Mouse (Mus musculus) lung, postnatal 25 days (tissue): ENCODE measurements around the gene Nme9.
A peak's percentile ranks its signal among the peaks of the same experiment; 100 is the strongest.

Source experiments
- DNase-seq: peaks from one replicate; pipeline ENCODE4 v3.0.0; 2022; ENCODE audit warnings: low spot score

The Nme9 gene

GRCm38 (mm10) chr9:99451161-99451560, at the start of gene Nme9:
TSS of gene Nme9 (plus strand) at chr9:99451475.
- no peak for DNase-seq

GRCm38 (mm10) chr9:99409280-99409679, 42.0 kb upstream of the Nme9 start:
- no peak for DNase-seq

- no peak for DNase-seq
Observed at GRCm38 (mm10) chr9:99411093-99411492, 40.2 kb upstream of the Nme9 start.

GRCm38 (mm10) chr9:99411785-99412184, 39.5 kb upstream of the Nme9 start:
- no peak for DNase-seq

- DNase-seq = no peak
Observed at GRCm38 (mm10) chr9:99416809-99417208, 34.5 kb upstream of the Nme9 start.

GRCm38 (mm10) chr9:99417288-99417846, 33.9 kb upstream of the Nme9 start:
- DNase-seq = peak; percentile 28

GRCm38 (mm10) chr9:99418377-99418776, 32.9 kb upstream of the Nme9 start:
- no peak for DNase-seq

- peak; percentile 28 for DNase-seq
Observed at GRCm38 (mm10) chr9:99419951-99420701, 31.1 kb upstream of the Nme9 start.

GRCm38 (mm10) chr9:99421914-99422313, 29.4 kb upstream of the Nme9 start:
- no peak for DNase-seq

- DNase-seq = no peak
Observed at GRCm38 (mm10) chr9:99423692-99424573, 27.3 kb upstream of the Nme9 start.

GRCm38 (mm10) chr9:99424574-99424863, 26.8 kb upstream of the Nme9 start:
- no peak for DNase-seq

GRCm38 (mm10) chr9:99425262-99425661, 26.0 kb upstream of the Nme9 start:
- DNase-seq = no peak

- DNase-seq = no peak
Observed at GRCm38 (mm10) chr9:99428601-99429331, 22.5 kb upstream of the Nme9 start.

- DNase-seq = no peak
Observed at GRCm38 (mm10) chr9:99429845-99430244, 21.4 kb upstream of the Nme9 start.

- DNase-seq = no peak
Observed at GRCm38 (mm10) chr9:99430806-99431205, 20.5 kb upstream of the Nme9 start.

- DNase-seq = no peak
Observed at GRCm38 (mm10) chr9:99431346-99431745, 19.9 kb upstream of the Nme9 start.

- DNase-seq = no peak
Observed at GRCm38 (mm10) chr9:99431963-99432362, 19.3 kb upstream of the Nme9 start.

- DNase-seq = no peak
Observed at GRCm38 (mm10) chr9:99432478-99432877, 18.8 kb upstream of the Nme9 start.

- no peak for DNase-seq
Observed at GRCm38 (mm10) chr9:99434892-99435618, 16.2 kb upstream of the Nme9 start.

GRCm38 (mm10) chr9:99435619-99436181, 15.6 kb upstream of the Nme9 start:
- DNase-seq = peak; percentile 18
